Mouse (Mus musculus) liver, embryonic 14.5 days (tissue): Measurements from ENCODE around the gene Ahnak. TPM values are rescaled to one million over a fixed set of nuclear protein-coding genes. Genes with fewer than 3 reads are reported as not detected.

Experiments
- ATAC-seq: fragments of 200-750 bp; cut with Nextera tagmentation; 2 replicates; pipeline ENCODE4 v1.8.0; 2017; ENCODE audit warnings: moderate number of reproducible peaks, mild to moderate bottlenecking, moderate library complexity; ENCODE audit not compliant: insufficient read depth
- DNase-seq, 3 experiments: peaks; one replicate each; pipeline ENCODE4 v3.0.0-alpha.2; 2012 to 2013; ENCODE audit warnings: low read depth in 3 of 3, low spot score in 3 of 3
- H3K27ac ChIP-seq: fragments of 300-500 bp; sonication (generic); 2 replicates; pipeline ENCODE4 v1.5.1; 2014; ENCODE audit warnings: moderate library complexity, mild to moderate bottlenecking, control low read depth, inconsistent platforms
- H3K27me3 ChIP-seq: fragments of 300-500 bp; sonication (generic); 2 replicates; pipeline ENCODE4 v1.6.1; 2014; ENCODE audit warnings: mild to moderate bottlenecking, low read length, moderate library complexity; ENCODE audit not compliant: control insufficient read depth, insufficient read depth
- H3K36me3 ChIP-seq: fragments of 300-500 bp; sonication (generic); replicated peaks from 2 replicates; pipeline ENCODE4 v1.6.1; 2014; ENCODE audit warnings: low read depth; ENCODE audit not compliant: control insufficient read depth, insufficient read depth
- H3K4me1 ChIP-seq, 2 experiments: fragments of 200-500 bp in 1 of 2; fragments of 300-500 bp in 1 of 2; sonication (generic) in 1 of 2; replicated peaks; 2 replicates each; pipeline ENCODE4 v1.6.1; 2012 to 2014; ENCODE audit warnings: antibody characterized with exemption in 1 of 2, inconsistent platforms in 1 of 2, low read length in 1 of 2; ENCODE audit not compliant: control insufficient read depth in 2 of 2, insufficient read depth in 2 of 2
- H3K4me2 ChIP-seq: fragments of 300-500 bp; sonication (generic); 2 replicates; pipeline ENCODE4 v1.6.1; 2014; ENCODE audit warnings: low read depth, mild to moderate bottlenecking, control low read depth, moderate library complexity
- H3K4me3 ChIP-seq, 2 experiments: fragments of 200-500 bp in 1 of 2; fragments of 300-500 bp in 1 of 2; sonication (generic) in 1 of 2; 2 replicates each; pipeline ENCODE4 v1.5.1; 2012 to 2014; ENCODE audit warnings: low read depth in 2 of 2, low read length in 2 of 2, mild to moderate bottlenecking in 2 of 2, control low read depth in 1 of 2, inconsistent platforms in 1 of 2, moderate library complexity in 1 of 2; ENCODE audit not compliant: insufficient read depth in 1 of 2
- H3K9ac ChIP-seq: fragments of 300-500 bp; sonication (generic); replicated peaks from 2 replicates; pipeline ENCODE4 v1.6.1; 2014; ENCODE audit warnings: mild to moderate bottlenecking, control low read depth, moderate library complexity
- H3K9me3 ChIP-seq: fragments of 300-500 bp; sonication (generic); 2 replicates; pipeline ENCODE4 v1.6.1; 2016; ENCODE audit warnings: low read length, mixed read lengths; ENCODE audit not compliant: control insufficient read depth
- CTCF ChIP-seq: IDR thresholded peaks from 2 replicates; pipeline ENCODE4 v1.5.1; 2016; ENCODE audit warnings: antibody characterized with exemption, low read depth, control low read depth
- EP300 ChIP-seq: IDR thresholded peaks from 2 replicates; pipeline ENCODE4 v1.6.1; 2016; ENCODE audit warnings: antibody characterized with exemption, low read depth
- WGBS: fragments of 180-500 bp; shearing (Covaris S2); extraction: QIAGEN DNeasy Blood & Tissue Kit; methylation state at CpG from one replicate; pipeline ENCODE4 v1.1.7; 2014; ENCODE audit not compliant: insufficient replicate concordance; 5-methylcytosine and 5-hydroxymethylcytosine counted together
- polyA plus RNA-seq, 2 experiments: library from polyadenylated mRNA; depleted of rRNA in 1 of 2; stranded (reverse) in 1 of 2; unstranded in 1 of 2; fragments of >200 nt; fragmentation: Nextera tagmentation in 1 of 2; extraction: Ambion mirVana in 1 of 2; gene quantifications; 2 replicates each; pipeline versions ENCODE4 v1.2.1 to v1.2.3; 2012 to 2014

The Ahnak gene
- polyA plus RNA-seq, 2 experiments, result 0.83 to 1.7 TPM

DNA sequence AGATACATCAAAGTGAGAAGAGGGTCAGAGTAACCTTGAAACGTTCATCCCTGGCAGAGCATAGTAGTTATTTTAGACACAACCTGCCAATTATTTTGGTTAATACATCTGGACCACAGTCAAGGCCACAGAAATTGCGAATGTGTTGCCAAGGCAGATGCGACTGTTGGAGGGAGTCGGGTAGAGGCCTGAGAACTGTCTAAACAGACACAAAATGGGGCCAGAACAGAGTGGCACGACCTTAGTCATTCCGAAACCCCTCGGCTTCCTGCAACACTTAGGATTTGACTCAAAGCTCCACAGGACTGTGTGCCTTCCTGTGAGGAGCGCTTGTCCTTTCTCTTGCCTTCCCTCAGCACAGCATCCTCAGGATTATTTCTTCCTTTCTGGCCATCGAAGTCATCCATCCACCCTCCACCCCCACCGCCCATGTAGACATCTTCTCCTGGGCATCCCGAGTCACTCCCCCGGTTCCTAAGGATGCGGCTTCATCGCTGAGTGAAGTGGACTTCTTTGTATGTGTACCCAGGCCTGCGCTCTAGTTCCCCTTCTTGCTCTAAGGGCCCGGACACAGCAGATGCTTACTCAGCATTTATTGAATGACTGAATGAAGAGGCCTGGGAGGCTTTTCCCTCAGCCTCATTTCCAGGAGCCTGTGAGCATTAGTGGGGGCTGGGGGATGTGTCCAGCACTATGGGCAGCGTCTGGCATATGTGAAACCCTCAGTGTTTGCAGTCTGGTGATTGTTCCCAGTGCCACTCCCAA lies 111.4 kb downstream of the Ahnak start:
- Histone ChIP-seq H3K4me3 (no peak overlapping the region), H3K4me2 (no peak overlapping the region), H3K9ac (no peak overlapping the region), H3K27me3 (no peaks in the 10 kb centered on the region), H3K9me3 (no peaks in the 10 kb centered on the region), H3K36me3 (no peaks in the 10 kb centered on the region), H3K4me1 (no peaks in the 10 kb centered on the region), H3K27ac (no peak overlapping the region)
- WGBS, result 65% methylated on average over 17 of the region's 17 CpGs
- TF ChIP-seq CTCF, result no peak
- TF ChIP-seq EP300, result no peak
- ATAC-seq (no peak), DNase-seq (no peak)

DNA sequence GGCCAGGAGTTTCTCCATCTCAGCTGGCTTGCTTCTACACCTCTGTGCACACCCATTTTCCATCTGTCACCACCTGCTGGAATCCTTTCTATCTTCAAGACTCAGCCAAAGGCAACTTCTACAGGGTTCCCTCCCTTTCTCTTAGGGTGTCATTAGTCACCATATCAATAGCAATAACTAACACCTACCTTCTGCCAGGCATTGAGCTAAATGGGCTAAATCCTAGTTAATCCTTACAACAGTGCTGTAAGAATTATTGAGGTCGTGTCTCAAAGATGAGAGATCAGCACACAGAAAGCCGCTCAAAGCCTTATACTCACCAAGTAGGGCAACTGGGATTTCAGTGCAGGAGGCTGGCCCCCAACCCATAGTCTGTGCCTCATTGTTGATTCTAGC lies 112.0 kb downstream of the Ahnak start:
- H3K4me3 ChIP-seq, result no peak overlapping the region
- H3K27me3 ChIP-seq, result no peaks in the 10 kb centered on the region
- H3K9me3 ChIP-seq, result no peaks in the 10 kb centered on the region
- no peak overlapping the region for H3K27ac ChIP-seq
- TF ChIP-seq EP300 (no peak), CTCF (no peak)
- no peak overlapping the region for H3K4me2 ChIP-seq
- no peak for ATAC-seq
- no peaks in the 10 kb centered on the region for H3K4me1 ChIP-seq
- 66% methylated on average over 2 of the region's 2 CpGs for WGBS
- no peak for DNase-seq
- H3K36me3 ChIP-seq, result no peaks in the 10 kb centered on the region
- no peak overlapping the region for H3K9ac ChIP-seq

DNA sequence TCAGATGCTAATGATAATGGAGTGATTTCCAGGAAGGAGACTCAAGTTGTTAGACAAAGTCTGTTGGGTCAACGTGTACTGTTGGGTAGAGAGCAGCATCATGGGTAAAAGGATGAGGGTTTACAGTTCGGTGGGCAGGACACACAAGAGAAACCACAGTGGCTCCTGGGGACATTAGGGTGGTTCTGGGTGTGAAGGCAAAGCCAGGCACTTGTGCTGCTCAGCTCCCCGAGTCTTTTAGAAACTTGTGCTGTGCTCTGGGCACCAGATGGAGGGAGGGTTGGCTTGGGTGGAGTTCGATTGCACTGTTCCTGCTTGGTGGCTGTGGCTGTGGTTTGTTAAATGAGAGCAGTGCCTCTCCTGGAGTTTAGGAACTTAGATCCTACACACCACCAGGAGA lies 114.9 kb downstream of the Ahnak start:
- no peak for ATAC-seq
- no peak overlapping the region for H3K4me3 ChIP-seq
- TF ChIP-seq EP300 (no peak), CTCF (no peak)
- H3K27me3 ChIP-seq, result no peaks in the 10 kb centered on the region
- 39% methylated on average over 4 of the region's 4 CpGs for WGBS
- H3K27ac ChIP-seq, result no peak overlapping the region
- no peak for DNase-seq
- no peaks in the 10 kb centered on the region for H3K9me3 ChIP-seq
- H3K36me3 ChIP-seq, result no peaks in the 10 kb centered on the region
- H3K4me1 ChIP-seq, result peaks cover 0 to 4% of the 10 kb centered on the region in 2 experiments; a peak in 1 of 4 replicates
- no peak overlapping the region for H3K4me2 ChIP-seq
- no peak overlapping the region for H3K9ac ChIP-seq

DNA sequence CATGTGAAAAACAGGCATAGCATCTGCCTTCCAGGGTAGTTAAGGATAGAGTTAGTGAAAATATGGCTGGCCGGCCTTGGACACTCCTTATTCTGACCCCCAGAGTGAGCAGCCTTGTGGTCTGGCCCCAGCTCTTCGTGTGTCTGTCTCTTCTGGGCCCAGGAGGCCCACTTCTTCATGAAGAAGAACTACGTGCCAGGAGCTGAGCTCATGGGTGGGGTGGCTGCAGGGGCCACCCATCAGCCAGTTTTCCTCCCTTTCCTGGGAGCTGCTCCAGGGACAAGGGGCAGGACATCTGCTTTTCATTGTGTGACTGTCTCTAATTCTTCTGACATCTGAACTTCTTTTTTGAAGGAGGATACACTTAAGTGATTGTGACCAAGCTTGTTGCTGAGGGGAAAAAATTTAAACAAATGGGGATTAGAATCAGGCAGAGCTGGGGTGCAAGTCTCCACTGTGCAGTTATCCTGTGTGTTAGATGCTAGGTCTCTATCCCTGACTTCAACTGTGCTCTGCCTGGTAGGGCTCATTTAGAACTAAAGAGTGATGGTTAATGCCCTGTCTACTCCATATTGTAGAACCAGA lies 116.1 kb downstream of the Ahnak start:
- H3K9ac ChIP-seq, result no peak overlapping the region
- ATAC-seq (no peak), DNase-seq (no peak)
- H3K9me3 ChIP-seq, result no peaks in the 10 kb centered on the region
- H3K36me3 ChIP-seq, result no peaks in the 10 kb centered on the region
- TF ChIP-seq CTCF, result no peak
- no peak for TF ChIP-seq EP300
- WGBS, result 47% methylated on average over 3 of the region's 3 CpGs
- no peaks in the 10 kb centered on the region for H3K27me3 ChIP-seq
- no peak overlapping the region for H3K4me3 ChIP-seq
- H3K4me1 ChIP-seq, result peaks cover 0 to 4% of the 10 kb centered on the region in 2 experiments; a peak in 1 of 4 replicates
- H3K4me2 ChIP-seq, result no peak overlapping the region
- H3K27ac ChIP-seq, result no peak overlapping the region

DNA sequence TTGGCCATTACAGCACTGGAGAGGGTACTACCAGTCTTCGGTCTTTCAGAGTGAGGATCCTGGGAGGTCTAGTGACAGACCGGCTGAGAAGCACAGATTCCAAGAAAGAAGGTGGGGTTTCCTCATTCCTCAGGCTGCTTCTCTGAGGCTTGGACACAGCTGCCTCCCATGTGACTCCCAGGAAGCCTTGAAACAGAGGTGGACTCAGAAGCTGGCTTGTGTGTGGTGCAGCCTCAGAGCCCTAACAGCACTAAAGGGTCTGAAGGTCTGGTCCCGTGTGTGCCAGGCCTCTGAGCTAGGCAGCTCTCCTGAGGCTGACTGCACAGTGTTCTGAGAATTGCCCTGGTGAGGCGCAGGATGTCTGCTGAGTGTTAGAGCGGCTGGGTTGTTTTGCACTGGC lies 117.0 kb downstream of the Ahnak start:
- Histone ChIP-seq H3K4me3 (no peak overlapping the region), H3K27me3 (no peaks in the 10 kb centered on the region), H3K9me3 (no peaks in the 10 kb centered on the region), H3K36me3 (no peaks in the 10 kb centered on the region), H3K4me1 (peaks cover 0 to 4% of the 10 kb centered on the region in 2 experiments; a peak in 1 of 4 replicates), H3K4me2 (no peak overlapping the region), H3K27ac (no peak overlapping the region), H3K9ac (no peak overlapping the region)
- no peak for DNase-seq
- no peak for ATAC-seq
- TF ChIP-seq EP300 (no peak), CTCF (no peak)
- 64% methylated on average over 5 of the region's 5 CpGs for WGBS
